Mouse (Mus musculus): ENCODE data around the gene Thra. TPM values are rescaled to one million over a fixed set of nuclear protein-coding genes. Genes with fewer than 3 reads are reported as not detected.

The Thra gene
- total and polyA plus RNA-seq, 3 experiments: 1.1 to 3.9 (median 3.8) TPM

DNA sequence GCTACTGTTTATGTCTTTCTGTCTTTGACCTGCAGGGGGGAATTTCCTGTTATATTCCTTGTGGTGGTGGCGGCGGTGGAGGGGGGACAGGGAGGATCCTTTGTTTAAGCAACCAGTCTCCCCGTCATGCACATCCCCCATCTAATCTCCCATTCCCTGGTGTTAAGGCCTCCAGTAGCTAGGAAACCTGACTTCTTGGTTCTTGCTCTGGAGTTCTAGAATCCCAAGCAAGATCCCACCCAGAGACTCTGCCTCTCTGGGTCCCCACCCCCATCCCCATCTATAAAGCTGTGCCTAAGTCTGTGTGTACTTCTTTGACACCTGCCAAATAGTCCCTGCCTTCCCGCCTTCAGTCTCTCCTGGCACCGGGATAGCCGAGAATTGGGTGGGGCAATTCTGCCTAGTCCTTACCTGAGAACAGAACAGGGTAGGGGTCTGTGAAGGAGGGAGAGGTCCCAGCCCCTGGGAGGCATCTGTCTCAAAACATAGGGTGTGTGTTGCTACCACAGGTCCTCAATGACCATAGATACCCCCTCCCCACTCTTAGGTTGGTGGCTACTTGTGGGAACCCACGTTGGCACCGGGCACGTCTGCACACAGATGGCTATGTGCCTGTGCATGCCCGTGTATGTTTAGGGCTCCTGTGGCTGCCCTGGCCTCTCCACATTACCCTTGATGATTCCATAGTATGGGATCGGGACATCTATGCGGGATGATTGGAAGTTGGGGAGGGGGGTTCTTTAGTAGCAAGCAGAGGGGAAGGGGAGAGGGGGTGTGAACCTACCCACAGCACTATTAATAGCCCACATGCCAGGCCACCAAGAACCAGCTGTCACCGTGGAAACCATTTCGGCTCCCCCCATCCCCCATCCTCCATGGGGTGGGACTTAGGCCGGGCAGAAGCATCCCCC, 8.3 kb downstream of the Thra start:
- H3K4me1 ChIP-seq (ENCODE audit: control insufficient read depth in 1 of 2, insufficient read depth in 2 of 2): peaks cover 39 to 60% of the 10 kb centered on the region in 2 experiments
- no peak overlapping the region for H3K27ac ChIP-seq (ENCODE audit: insufficient read depth, low read depth)
- in situ Hi-C loops (cut with MboI; ENCODE audit: low pct_ligation_motif_present, low pct_unique_long_range_greater_than_20kb, low sequenced_read_pairs): loop anchor here (5.0 kb wide), 1 partner anchor 34 kb away; no protein-coding TSS in a partner anchor
- DNase-seq (ENCODE audit: extremely low read depth): no peak
- H3K9ac ChIP-seq (ENCODE audit: insufficient read depth, low read depth): no peak overlapping the region
- dilution Hi-C loops (cut with MboI; ENCODE audit: extremely low pct_ligation_motif_present, extremely low pct_unique_long_range_greater_than_20kb, low sequenced_read_pairs): no loop called here
- no peaks in the 10 kb centered on the region for H3K9me3 ChIP-seq (replicated peaks; ENCODE audit: low read length)
- no peak for TF ChIP-seq HCFC1 (IDR thresholded peaks at IDR 0.05; ENCODE audit: low read depth, low read length)
- TF ChIP-seq USF2 (conservative IDR thresholded peaks at IDR 0.05; ENCODE audit: low read depth, low read length): no peak
- no peak for TF ChIP-seq POLR2A (IDR thresholded peaks at IDR 0.05; ENCODE audit: low read depth, low read length)
- no peak for TF ChIP-seq MEF2A (IDR thresholded peaks at IDR 0.05; ENCODE audit: borderline replicate concordance, low read depth, low read length)
- TF ChIP-seq CTCF (conservative IDR thresholded peaks at IDR 0.05 in 1 of 2, IDR thresholded peaks at IDR 0.05 in 1 of 2; ENCODE audit: low read depth in 2 of 2, low read length in 2 of 2): no peak; a peak in 1 of 4 replicates
- no peak for TF ChIP-seq IRF4 (IDR thresholded peaks at IDR 0.05; ENCODE audit: low read depth, low read length)
- no peak for TF ChIP-seq E2F4 (IDR thresholded peaks at IDR 0.05; ENCODE audit: insufficient replicate concordance, low read depth, low read length)
- no peak for TF ChIP-seq MAFK (IDR thresholded peaks at IDR 0.05; ENCODE audit: insufficient replicate concordance, low read length)
- no peak for TF ChIP-seq JUN (IDR thresholded peaks at IDR 0.05; ENCODE audit: insufficient read depth, low read depth, low read length)
- TF ChIP-seq CHD2 (IDR thresholded peaks at IDR 0.05; ENCODE audit: low read length): no peak
- no peak for TF ChIP-seq ZNF384 (IDR thresholded peaks at IDR 0.05; ENCODE audit: low read depth, low read length)
- H3K27me3 ChIP-seq (replicated peaks): peaks cover 29% of the 10 kb centered on the region
- no peaks in the 10 kb centered on the region for H3K36me3 ChIP-seq (replicated peaks in 1 of 2; ENCODE audit: control insufficient read depth in 1 of 2, insufficient read depth in 1 of 2, low read length in 1 of 2)
- no peaks in the 10 kb centered on the region for H3K79me2 ChIP-seq (replicated peaks; ENCODE audit: control insufficient read depth, extremely low read depth, insufficient read depth, poor library complexity, severe bottlenecking)
- H3K4me2 ChIP-seq (ENCODE audit: insufficient read depth, low read depth, poor library complexity, severe bottlenecking): no peak overlapping the region; the same call in 1 of the 2 replicates
- H3K4me3 ChIP-seq (replicated peaks in 1 of 3; ENCODE audit: low read depth in 2 of 3, low read length in 2 of 3, poor library complexity in 1 of 3): no peak overlapping the region

DNA sequence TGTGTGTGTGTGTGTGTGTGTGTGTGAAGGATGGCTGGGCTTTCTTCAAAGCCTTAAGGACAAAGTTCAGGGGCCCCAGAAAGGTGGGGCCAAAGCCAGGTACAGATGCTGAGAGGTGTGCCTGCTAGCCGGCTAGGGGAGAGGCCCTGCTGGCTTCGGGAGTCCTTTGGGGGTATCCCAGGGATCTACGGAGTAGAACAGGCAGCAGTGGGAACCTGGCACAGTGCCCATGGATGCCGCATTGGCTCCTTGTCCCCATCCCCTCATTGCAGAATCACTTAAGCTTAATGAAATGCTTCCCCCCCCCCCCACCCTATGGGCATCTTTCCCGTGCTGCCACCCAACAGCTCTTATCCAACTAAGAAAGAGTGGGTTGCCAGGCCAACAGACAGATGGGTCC, 9.3 kb downstream of the Thra start:
- no peak for DNase-seq (ENCODE audit: extremely low read depth)
- Histone ChIP-seq H3K4me1 (ENCODE audit: control insufficient read depth in 1 of 2, insufficient read depth in 2 of 2) (peaks cover 47 to 69% of the 10 kb centered on the region in 2 experiments), H3K27ac (ENCODE audit: insufficient read depth, low read depth) (no peak overlapping the region), H3K27me3 (replicated peaks) (peaks cover 22% of the 10 kb centered on the region), H3K4me2 (ENCODE audit: insufficient read depth, low read depth, poor library complexity, severe bottlenecking) (no peak overlapping the region), H3K9ac (ENCODE audit: insufficient read depth, low read depth) (no peak overlapping the region), H3K9me3 (replicated peaks; ENCODE audit: low read length) (no peaks in the 10 kb centered on the region), H3K79me2 (replicated peaks; ENCODE audit: control insufficient read depth, extremely low read depth, insufficient read depth, poor library complexity, severe bottlenecking) (no peaks in the 10 kb centered on the region), H3K36me3 (replicated peaks in 1 of 2; ENCODE audit: control insufficient read depth in 1 of 2, insufficient read depth in 1 of 2, low read length in 1 of 2) (no peaks in the 10 kb centered on the region), H3K4me3 (replicated peaks in 1 of 3; ENCODE audit: low read depth in 2 of 3, low read length in 2 of 3, poor library complexity in 1 of 3) (no peak overlapping the region)
- dilution Hi-C loops (cut with MboI; ENCODE audit: extremely low pct_ligation_motif_present, extremely low pct_unique_long_range_greater_than_20kb, low sequenced_read_pairs): no loop called here
- in situ Hi-C loops (cut with MboI; ENCODE audit: low pct_ligation_motif_present, low pct_unique_long_range_greater_than_20kb, low sequenced_read_pairs): loop anchor here (5.0 kb wide), 1 partner anchor 33 kb away; no protein-coding TSS in a partner anchor
- TF ChIP-seq E2F4 (IDR thresholded peaks at IDR 0.05; ENCODE audit: insufficient replicate concordance, low read depth, low read length) (no peak), UBTF (IDR thresholded peaks at IDR 0.05; ENCODE audit: low read depth, low read length) (no peak), IRF4 (IDR thresholded peaks at IDR 0.05; ENCODE audit: low read depth, low read length) (no peak), CHD2 (IDR thresholded peaks at IDR 0.05; ENCODE audit: low read length) (no peak), USF2 (conservative IDR thresholded peaks at IDR 0.05; ENCODE audit: low read depth, low read length) (no peak), EP300 (IDR thresholded peaks at IDR 0.05; ENCODE audit: low read length) (no peak), MAX (IDR thresholded peaks at IDR 0.05; ENCODE audit: low read length) (no peak), NELFE (IDR thresholded peaks at IDR 0.05; ENCODE audit: low read depth, low read length) (no peak)
